Mouse (Mus musculus) olfactory bulb, adult 2 months (tissue): ENCODE data around the gene Zbtb25.

Source experiments
- CTCF ChIP-seq: fragments of 200-500 bp; IDR thresholded peaks from 2 replicates; pipeline ENCODE4 v1.5.1; 2012; ENCODE audit warnings: low read depth, mild to moderate bottlenecking, low read length, moderate library complexity; ENCODE audit not compliant: insufficient read depth
- POLR2A ChIP-seq: fragments of 200-500 bp; IDR thresholded peaks from 2 replicates; pipeline ENCODE4 v1.6.1; 2012; ENCODE audit warnings: mild to moderate bottlenecking, low read depth, low read length, moderate library complexity; ENCODE audit not compliant: insufficient read depth

GRCm38 (mm10) chr12:76391595-76392271 is 22.3 kb upstream of the Zbtb25 start:
- TF ChIP-seq POLR2A (no peak), CTCF (no peak)
